Mouse (Mus musculus) retina, postnatal 7 days (tissue): ENCODE data around the gene Coro1b.
A peak's percentile ranks its signal among the peaks of the same experiment; 100 is the strongest.

Source experiments
- DNase-seq: peaks from one replicate; pipeline ENCODE4 v3.0.0-alpha.2; 2012; ENCODE audit warnings: low read depth, low spot score

Gene Coro1b

GRCm38 (mm10) chr19:4189051-4189620 is 40.7 kb downstream of the Coro1b start:
- DNase-seq = no peak

- no peak for DNase-seq
Observed at GRCm38 (mm10) chr19:4190831-4191334, 42.5 kb downstream of the Coro1b start, which contains the start of gene Tbc1d10c. Tbc1d10c (minus strand) TSS chr19:4191284.

- peak; percentile 96 for DNase-seq
Observed at GRCm38 (mm10) chr19:4191528-4192250, 43.3 kb downstream of the Coro1b start, which contains the start of gene Ppp1ca. Ppp1ca (plus strand) TSS chr19:4192065.

DNA sequence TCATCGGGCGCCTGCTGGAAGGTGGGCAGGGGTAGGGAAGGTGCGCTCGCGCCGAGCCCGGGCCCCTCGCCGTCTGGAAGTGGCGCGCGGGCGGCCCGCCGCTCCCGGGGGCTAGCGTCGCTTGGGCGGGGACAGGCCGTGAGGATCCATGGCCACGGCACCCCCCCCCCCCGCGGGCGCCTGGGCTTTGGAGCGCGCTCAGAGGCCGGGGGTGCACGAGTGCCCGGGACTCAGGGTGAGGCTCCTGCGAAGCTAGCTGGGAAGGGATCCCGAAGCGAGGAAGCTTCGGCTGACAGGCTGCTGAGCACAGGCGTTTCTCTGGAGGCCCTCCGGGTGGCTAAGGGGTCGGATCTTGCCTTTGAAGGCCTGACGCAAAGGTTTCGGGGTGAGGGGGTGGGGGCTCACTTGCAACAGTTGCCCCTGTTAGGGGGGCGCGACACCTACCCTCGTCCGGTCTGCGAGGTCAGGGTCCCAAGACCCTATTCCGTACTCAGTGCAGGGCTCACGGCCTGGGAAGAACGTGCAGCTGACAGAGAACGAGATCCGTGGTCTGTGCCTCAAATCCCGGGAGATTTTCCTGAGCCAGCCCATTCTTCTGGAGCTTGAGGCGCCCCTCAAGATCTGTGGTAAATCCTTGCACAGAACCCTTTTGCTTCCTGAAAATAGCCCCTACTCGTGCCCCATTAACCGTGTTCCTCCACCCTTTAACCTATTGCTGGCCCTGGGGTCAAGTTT is 44.0 kb downstream of the Coro1b start:
- DNase-seq = no peak

DNA sequence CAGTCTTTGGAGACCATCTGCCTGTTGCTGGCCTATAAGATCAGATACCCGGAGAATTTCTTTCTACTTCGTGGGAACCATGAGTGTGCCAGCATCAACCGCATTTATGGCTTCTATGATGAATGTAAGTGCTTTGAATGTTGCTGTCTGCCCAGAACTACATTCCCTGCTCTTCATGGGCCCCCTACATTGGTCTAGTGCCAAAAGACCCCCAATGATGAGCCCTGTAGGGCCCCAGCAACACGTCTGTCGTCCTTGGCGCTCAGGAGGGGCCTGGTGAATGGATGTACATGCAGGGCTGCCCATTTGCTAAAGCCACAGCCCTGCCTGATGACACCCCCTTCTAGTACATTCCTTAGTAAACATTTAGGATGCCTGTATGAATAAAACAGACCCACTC is 44.7 kb downstream of the Coro1b start:
- no peak for DNase-seq

GRCm38 (mm10) chr19:4194021-4194724 is 45.8 kb downstream of the Coro1b start:
- DNase-seq = no peak

- DNase-seq = no peak
Observed at GRCm38 (mm10) chr19:4194776-4195650, 46.6 kb downstream of the Coro1b start.

- DNase-seq = no peak
Observed at GRCm38 (mm10) chr19:4196048-4196447, 47.6 kb downstream of the Coro1b start.

DNA sequence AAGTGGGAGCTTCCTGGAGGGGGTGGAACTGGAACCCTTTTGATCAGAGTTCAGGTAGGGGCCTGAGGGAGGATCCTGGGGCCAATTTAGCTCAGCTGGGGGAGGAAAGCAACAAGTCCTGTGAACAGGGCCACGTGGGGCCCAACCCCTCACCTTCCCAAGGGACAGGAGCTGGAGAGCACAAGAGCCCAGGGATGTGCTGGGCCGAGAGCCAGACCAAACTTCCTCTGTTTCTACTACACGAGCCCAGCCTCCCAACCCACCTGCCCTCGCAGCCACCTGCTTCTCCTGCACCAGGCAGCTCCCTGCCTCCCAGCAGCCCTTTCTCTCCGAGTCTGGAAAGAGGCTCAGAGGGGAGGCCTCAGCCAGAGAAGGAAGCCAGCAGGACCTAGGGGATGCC is 48.1 kb downstream of the Coro1b start:
- DNase-seq = no peak

DNA sequence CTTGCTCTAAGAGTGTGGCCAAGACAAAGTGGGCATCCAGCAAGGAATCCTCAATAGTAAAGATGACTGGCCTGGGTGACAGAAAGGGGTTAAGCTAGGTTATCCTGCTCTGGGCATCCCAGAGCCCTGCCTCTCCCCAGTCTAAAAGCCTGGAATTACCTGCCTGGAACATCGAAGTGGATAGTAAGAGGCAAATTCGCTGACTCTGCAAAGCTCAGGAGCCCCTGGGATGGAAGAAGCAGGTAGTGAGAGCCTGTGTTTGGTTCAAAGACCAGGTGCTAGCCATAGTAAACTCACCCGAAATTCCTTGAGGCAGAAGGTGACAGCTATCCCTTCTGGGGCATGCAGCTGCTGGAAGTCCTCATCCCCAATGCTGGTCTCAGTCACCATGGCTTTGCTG is 48.8 kb downstream of the Coro1b start:
- DNase-seq = no peak

DNA sequence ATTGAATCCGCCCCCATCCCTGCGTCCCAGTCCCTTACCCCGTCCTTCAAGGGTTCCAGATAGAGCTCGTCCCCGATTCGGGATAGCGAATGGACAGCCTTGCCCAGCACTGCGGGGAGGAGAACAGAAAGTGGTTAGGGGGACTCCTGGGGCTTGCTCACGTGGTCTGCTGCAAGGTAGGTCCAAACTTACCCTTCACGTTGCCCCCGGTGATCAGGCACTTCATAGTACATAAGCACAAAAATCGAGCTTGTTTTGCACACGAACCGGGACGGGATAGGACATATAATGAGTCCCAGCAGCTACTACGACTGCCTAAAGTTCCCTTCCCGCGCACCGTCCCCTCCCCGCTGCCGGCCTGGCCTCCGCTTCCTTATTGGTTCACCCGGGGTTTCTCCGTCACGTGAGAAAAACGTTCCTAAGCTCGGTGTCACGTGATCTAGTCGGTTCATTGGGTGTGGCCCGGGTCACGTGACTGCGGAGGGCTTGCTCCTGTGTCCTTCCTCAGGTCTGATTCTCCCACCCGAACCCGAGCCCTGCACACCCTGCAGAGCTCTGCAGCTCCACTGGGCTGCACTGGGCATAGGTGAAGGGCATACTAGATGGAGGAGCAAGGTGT is 53.0 kb downstream of the Coro1b start, which contains the start of gene Rad9a:
Rad9a (minus strand) TSS at position 372 of the 619 bp plus-strand sequence.
- DNase-seq = peak; percentile 87

DNA sequence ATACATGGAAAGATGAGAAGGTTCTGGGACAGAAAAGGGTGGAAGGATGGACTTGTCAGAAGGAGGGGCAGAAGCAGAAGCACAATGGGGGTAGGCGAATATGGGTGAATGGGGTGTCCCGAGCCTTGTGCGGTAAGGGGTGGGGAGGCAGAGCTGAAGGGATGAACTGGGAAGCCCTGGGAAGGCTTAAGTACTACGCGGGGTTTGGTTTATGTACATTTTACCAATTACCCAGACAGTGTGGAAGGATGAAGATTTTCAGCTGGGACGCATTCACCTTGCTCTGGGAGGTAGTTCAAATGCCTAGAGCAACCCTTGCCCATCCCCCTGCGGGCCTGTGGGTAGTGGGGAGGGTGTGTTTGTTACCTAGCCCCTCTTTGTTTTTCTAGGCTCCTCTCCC is 53.7 kb downstream of the Coro1b start:
- DNase-seq = no peak

- DNase-seq = no peak
Observed at GRCm38 (mm10) chr19:4203148-4203547, 54.7 kb downstream of the Coro1b start.
